Mouse (Mus musculus) neural tube, postnatal 0 days (tissue): ENCODE data around the gene Olfr747. TPM values are rescaled to one million over a fixed set of nuclear protein-coding genes. Genes with fewer than 3 reads are reported as not detected.

ENCODE experiments used
- polyA plus RNA-seq: library from polyadenylated mRNA; unstranded; fragments of >200 nt; fragmentation: Nextera tagmentation; extraction: Ambion mirVana; gene quantifications from 2 replicates; pipeline ENCODE4 v1.2.1, GENCODE M21; 2015

The Olfr747 gene
- polyA plus RNA-seq = not detected in 2 replicates

DNA sequence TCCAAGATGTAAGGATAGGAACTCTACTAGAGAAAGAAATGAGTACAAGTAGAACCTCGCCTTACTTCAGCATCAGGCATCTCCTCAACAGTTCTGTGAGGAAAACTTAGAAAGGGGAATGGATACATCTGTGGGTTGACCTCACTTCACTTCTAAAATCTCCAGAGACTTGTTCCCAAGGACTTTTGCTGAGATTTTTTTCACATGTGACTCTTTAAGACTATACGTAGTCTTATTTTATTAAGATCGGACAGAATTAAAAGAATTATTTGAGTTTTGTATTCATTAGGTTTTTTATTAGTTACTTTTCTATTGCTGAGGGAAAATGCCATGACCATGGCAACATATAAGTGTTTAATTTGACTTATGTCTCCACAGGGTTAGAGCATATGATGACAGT, at the start of gene Olfr747:
TSS of gene Olfr747 (minus strand) at position 101 of the 400 bp plus-strand sequence.

DNA sequence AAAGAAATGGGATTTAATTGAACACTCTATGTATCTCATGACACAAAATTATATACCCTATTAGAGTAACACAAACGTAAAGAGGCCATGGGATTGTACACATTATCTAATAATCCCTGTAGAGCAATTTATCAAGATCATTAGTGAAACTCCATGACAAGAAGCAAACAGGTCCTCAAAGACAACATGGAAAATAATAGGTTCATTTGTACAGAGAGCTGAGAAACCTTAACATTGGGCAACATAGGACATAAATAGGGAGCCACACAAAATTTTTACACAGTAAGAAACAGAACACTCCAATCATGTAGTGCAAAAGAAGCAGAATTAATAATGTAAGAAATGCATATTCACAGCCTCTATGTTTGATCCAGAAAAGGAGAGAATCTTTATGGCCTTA, 14.1 kb upstream of the Olfr747 start, which contains the start of gene Olfr748:
TSS of gene Olfr748 (plus strand) at position 301 of the 400 bp plus-strand sequence.

DNA sequence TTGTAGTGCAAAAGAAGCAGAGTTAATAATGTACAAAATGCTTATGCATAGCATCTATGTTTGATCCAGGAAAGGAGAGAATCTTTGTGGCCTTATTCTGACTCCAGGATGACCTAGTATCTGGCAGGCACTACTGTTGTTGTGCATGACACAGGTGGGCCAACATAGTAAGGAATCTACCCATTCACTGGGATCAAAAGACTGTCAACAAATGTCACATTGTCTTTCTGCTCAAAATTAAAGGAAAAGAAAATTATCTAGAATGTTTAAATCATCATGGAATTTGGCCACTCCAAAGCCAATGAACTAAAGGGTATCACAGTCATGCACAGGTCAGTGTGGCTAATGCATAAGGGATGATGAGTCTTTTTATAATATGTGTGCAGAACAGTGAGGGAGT, 46.2 kb downstream of the Olfr747 start, which contains the start of gene Olfr746:
TSS of gene Olfr746 (plus strand) at position 301 of the 400 bp plus-strand sequence.

DNA sequence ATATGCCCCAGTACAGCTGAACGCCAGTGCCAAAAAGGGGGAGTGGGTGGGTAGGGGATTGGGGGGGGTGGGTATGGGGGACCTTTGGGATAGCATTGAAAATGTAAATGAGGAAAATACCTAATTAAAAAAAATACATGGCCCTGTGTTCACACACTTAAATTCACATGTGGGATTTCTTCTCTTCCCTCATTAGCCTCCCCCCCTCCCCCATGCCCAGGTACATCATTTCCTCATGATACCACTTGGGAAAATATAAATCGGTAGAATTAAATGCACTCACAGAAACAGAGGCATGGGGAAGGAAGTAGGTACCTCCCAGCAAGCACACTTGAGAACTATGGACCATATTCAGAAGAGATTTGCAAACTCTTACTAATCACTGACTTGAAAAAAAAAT, 53.9 kb downstream of the Olfr747 start, which contains the start of gene Olfr745:
TSS of gene Olfr745 (plus strand) at position 301 of the 400 bp plus-strand sequence.

Other genes starting within 250 kb of the Olfr747 start
- gene Olfr740, start 247.7 kb downstream of the Olfr747 start, polyA plus RNA-seq = not detected in 2 replicates
- gene Olfr741, start 220.5 kb downstream of the Olfr747 start, polyA plus RNA-seq = not detected in 2 replicates
- not detected in 2 replicates for gene Olfr742, start 189.6 kb downstream of the Olfr747 start, polyA plus RNA-seq
- not detected in 2 replicates for gene Olfr743, start 171.4 kb downstream of the Olfr747 start, polyA plus RNA-seq
- not detected in 2 replicates for gene Olfr744, start 78.3 kb downstream of the Olfr747 start, polyA plus RNA-seq
- not detected in 2 replicates for gene Olfr745, start 53.8 kb downstream of the Olfr747 start, polyA plus RNA-seq
- gene Olfr746, start 46.1 kb downstream of the Olfr747 start, polyA plus RNA-seq = not detected in 2 replicates
- not detected in 2 replicates for gene Olfr748, start 14.2 kb upstream of the Olfr747 start, polyA plus RNA-seq
- not detected in 2 replicates for gene Olfr749, start 51.9 kb upstream of the Olfr747 start, polyA plus RNA-seq
- 79.0 and 87.6 TPM in 2 replicates for gene Ttc5, start 92.3 kb upstream of the Olfr747 start, polyA plus RNA-seq
- gene Ccnb1ip1, start 114.5 kb upstream of the Olfr747 start, polyA plus RNA-seq = not detected in 2 replicates
- gene Parp2, start 114.6 kb upstream of the Olfr747 start, polyA plus RNA-seq = 34.4 TPM in 2 replicates
- gene Tep1, start 177.4 kb upstream of the Olfr747 start, polyA plus RNA-seq = 2.4 and 3.1 TPM in 2 replicates
- 4.9 TPM in 2 replicates for gene Klhl33, start 204.3 kb upstream of the Olfr747 start, polyA plus RNA-seq
- 77.1 and 87.6 TPM in 2 replicates for gene Osgep, start 231.7 kb upstream of the Olfr747 start, polyA plus RNA-seq
- 120 and 123 TPM in 2 replicates for gene Apex1, start 231.8 kb upstream of the Olfr747 start, polyA plus RNA-seq
- gene Pip4p1, start 237.7 kb upstream of the Olfr747 start, polyA plus RNA-seq = 107 and 115 TPM in 2 replicates
- gene Pnp, start 237.9 kb upstream of the Olfr747 start, polyA plus RNA-seq = 22.7 and 25.6 TPM in 2 replicates